Mouse (Mus musculus) right cerebral cortex, postnatal 4 days (tissue): ENCODE results near the gene Rbm33.
A peak's percentile ranks its signal among the peaks of the same experiment; 100 is the strongest.

Experiments
- DNase-seq: peaks from one replicate; pipeline ENCODE4 v3.0.0-alpha.2; 2022

The Rbm33 gene

DNA sequence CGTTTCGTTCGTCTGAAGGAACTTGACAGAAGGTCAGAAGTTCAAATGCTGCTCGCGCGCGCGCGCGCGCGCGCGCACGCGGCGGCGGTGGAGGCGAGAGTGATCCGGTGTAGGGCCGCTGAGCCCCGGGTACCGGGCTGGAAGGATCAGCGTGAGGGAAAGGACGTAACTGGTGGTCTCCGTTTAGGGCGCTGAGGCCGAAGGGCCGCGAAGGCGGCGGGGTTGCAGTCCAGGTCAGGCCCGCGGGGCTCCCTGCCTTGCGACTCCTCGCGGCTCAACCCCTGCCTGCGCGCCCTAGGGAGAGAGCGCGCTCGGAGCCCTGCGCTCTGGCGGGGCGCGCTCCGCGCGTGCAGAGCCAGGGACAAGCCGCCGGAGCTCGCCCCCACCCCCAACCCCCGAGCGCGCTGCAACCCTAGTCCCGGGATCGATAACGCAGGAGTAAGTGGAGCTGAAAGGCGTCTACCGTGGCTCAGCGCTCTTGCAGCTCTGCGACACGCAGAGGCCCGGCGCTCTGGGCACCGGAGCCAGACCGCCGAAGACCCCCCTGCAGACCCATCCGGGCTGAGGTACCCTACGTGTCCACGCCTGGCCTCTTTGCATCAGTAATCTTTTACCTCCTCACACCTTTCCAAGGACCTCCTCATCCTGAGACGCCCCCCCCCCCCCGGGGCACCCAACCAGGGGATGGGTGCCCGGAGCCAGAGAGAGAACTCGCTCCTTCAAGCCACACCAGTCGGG is 147.6 kb downstream of the Rbm33 start:
- DNase-seq: peak; percentile 32

- peak; percentile 75 for DNase-seq
Observed at GRCm38 (mm10) chr5:28465099-28465406, 148.1 kb downstream of the Rbm33 start.

DNA sequence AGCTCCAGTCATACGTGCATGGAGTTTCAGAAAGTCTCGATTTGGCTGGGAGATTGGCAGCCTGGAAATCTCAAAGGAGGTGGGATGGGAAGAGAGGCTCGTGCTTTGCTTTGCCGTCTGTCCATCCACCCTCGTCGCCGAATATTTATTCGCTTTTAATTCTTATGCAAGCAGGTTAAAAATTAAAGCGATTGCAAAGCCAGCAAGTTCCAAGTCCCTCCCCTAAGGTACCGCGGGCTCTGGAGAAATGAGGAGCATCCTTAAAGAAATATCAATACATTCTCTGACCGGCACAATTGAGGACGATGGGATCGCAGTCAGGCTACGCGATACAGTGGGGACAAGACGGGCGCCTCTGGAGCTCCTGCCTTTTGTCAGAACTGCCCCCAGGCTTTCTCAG is 148.6 kb downstream of the Rbm33 start:
- DNase-seq: no peak

DNA sequence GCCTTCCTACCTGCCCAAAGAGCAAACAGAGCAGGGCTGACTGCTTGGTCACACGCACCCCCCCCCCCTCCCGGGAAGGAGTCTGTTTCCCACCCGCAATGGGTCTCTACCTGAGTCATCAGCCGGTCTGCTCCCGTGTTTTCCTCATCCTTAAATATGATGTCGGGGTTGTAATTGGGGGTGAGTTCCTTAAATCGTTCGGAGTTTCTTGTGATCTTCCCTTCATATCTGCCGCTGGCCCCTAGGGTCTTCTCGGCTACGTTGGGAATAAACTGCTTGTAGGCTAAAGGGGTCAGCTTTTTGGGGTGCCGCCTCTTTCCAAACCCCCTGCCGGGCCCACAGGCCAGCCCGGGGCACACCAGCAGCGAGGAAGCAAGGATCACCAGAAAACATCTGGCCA is 149.4 kb downstream of the Rbm33 start:
- no peak for DNase-seq

DNA sequence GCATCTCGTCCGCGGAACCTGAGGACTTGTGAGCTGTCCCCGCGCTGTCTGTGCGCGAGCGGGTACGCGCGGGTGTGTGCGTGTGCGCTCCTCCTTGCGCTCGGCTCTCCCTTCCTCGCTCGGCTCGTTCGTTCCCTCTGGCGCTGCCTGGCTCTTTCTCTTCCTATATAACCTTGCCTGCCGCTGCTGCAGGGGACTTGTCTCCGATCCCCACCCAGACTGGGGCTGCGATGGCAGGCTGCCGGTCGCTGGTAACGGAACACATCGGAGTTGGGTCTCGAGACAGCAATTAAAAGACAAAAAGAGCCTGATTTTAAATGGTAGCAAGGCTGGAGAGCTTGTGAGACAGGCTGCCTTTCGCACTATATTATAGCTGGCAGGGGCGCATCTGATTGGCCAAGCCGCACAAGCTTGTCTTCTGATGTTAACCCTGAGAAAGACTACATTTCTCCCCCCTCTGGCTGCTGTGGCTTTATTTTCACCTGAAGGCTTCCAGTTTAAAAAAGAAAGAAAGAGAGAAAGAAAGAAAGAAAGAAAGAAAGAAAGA is 149.9 kb downstream of the Rbm33 start, which contains the start of gene Shh:
TSS of gene Shh (minus strand) at position 497 of the 547 bp plus-strand sequence.
- DNase-seq: peak; percentile 51
